ENCODE assay signal across 8 mouse cellular contexts in the genomic region with DNA sequence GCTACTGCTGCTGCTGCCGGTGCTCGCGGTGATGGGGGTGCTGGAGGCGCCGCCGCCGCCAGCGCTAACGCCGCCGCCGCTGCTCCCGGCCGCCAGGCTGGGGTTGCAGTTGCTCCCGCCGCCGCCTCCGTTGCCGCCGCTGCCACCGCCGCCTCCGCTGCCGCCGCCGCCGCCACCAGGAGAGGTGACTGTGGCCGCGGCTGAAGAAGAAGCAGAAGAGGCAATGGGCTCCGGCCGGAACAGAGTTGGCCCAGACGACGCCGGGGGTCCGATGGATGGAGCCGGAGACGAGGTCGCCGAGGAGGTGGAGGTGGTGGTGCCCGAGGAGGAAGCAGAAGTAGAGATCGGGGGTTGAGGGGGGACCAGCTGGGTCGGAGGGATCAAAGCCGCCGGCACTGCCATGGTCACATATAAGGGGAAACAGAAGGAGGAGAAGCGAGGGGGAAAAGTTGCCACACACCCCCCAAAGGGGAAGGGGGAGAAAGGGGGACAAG. TPM values are rescaled to one million over a fixed set of nuclear protein-coding genes. Genes with fewer than 3 reads are reported as not detected.
DNase-seq lines count a peak whose midpoint lies in the region; ATAC-seq lines count a peak whose summit lies in the region.

No protein-coding gene starts in this region.

- DNase-seq in 416B (ENCODE audit: low read depth), result peak; percentile 69
- DNase-seq in adrenal gland, adult 8-10 months, result peak; percentile 4
- DNase-seq in heart, postnatal 36 days, result peak; percentile 50 to 60
- DNase-seq in limb, embryonic 10.5 days (ENCODE audit: low spot score), result peak; percentile 75
- peak; percentile 42 for DNase-seq in right cerebral cortex, postnatal 4 days
- no peak for DNase-seq in c-Kit-positive CD71-positive TER-119-positive erythroid progenitor cells, embryonic 14.5 days (ENCODE audit: low spot score)

- no peaks in the 10 kb centered on the region for H3K9me3 ChIP-seq in erythroblast, embryonic 14.5 days (ENCODE audit: control insufficient read depth, low read length)
- H3K9me3 ChIP-seq in limb, embryonic 10.5 days (replicated peaks), result no peaks in the 10 kb centered on the region

- intact Hi-C loops in heart, postnatal 36 days (cut with DNase I), result loop anchor here (5.0 to 10.0 kb wide), 5 partner anchors 304 to 612 kb away; no protein-coding TSS in a partner anchor

- peaks cover 1% of the 10 kb centered on the region; the same call in 1 of the 2 replicates for H3K4me1 ChIP-seq in erythroblast, embryonic 14.5 days (ENCODE audit: control insufficient read depth)
- H3K4me1 ChIP-seq in limb, embryonic 10.5 days, result peaks cover 34% of the 10 kb centered on the region

- ATAC-seq in megakaryocyte progenitor cell, adult 5-6 weeks (replicated peaks; ENCODE audit: poor library complexity), result peak; percentile 25

- peak overlapping the region; percentile 95 for H3K27ac ChIP-seq in limb, embryonic 10.5 days

- H3K27me3 ChIP-seq in erythroblast, embryonic 14.5 days (ENCODE audit: control insufficient read depth), result peaks cover 48% of the 10 kb centered on the region
- H3K27me3 ChIP-seq in limb, embryonic 10.5 days (ENCODE audit: low read depth, poor library complexity, severe bottlenecking), result no peaks in the 10 kb centered on the region

- H3K36me3 ChIP-seq in erythroblast, embryonic 14.5 days (ENCODE audit: control insufficient read depth), result no peaks in the 10 kb centered on the region
- no peaks in the 10 kb centered on the region for H3K36me3 ChIP-seq in limb, embryonic 10.5 days

- under 1% methylated on average over 45 of the region's 45 CpGs for WGBS in limb, embryonic 10.5 days

- H3K4me3 ChIP-seq in erythroblast, embryonic 14.5 days (replicated peaks), result peak overlapping the region; percentile 46
- H3K4me3 ChIP-seq in limb, embryonic 10.5 days, result peak overlapping the region; percentile 94

RNA-seq across cellular contexts. Expression of a gene that starts 0.6 kb away (rescaled TPM):
- total RNA-seq in adrenal gland, adult 8-10 months (2022), result 1 to 10 TPM; 3.1 to 5.9 (median 4.6) TPM
- not detected in 2 replicates for polyA plus RNA-seq in erythroblast, embryonic 14.5 days (2012)
- 10 to 100 TPM in 1 of 2 experiments, 1 to 10 TPM in 1; 6.4 to 10.7 TPM for total RNA-seq in heart, postnatal 36 days (2021)
- polyA plus RNA-seq in limb, embryonic 10.5 days (2016; fragmentation: Nextera tagmentation; extraction: Ambion mirVana), result 8.5 and 11.4 TPM in 2 replicates
- 14.7 and 18.0 TPM in 2 replicates for total RNA-seq in megakaryocyte progenitor cell, adult 5-6 weeks (2015)
- total RNA-seq in megakaryocyte progenitor cell, adult 5-6 weeks (2017), result 8.6 and 10.8 TPM in 2 replicates
